Mouse (Mus musculus) intestine, postnatal 0 days (tissue): ENCODE results near the gene Acsl3. TPM values are rescaled to one million over a fixed set of nuclear protein-coding genes. Genes with fewer than 3 reads are reported as not detected.
A peak's percentile ranks its signal among the peaks of the same experiment; 100 is the strongest.

Source experiments
- ATAC-seq: fragments of 200-750 bp; cut with Nextera tagmentation; 2 replicates; pipeline ENCODE4 v1.8.0; 2017; ENCODE audit warnings: mild to moderate bottlenecking, moderate TSS enrichment, moderate library complexity
- H3K27ac ChIP-seq: fragments of 300-500 bp; sonication (generic); 2 replicates; pipeline ENCODE4 v1.5.1; 2014; ENCODE audit warnings: mild to moderate bottlenecking, low read depth, low read length, moderate library complexity
- H3K27me3 ChIP-seq: fragments of 300-500 bp; sonication (generic); replicated peaks from 2 replicates; pipeline ENCODE4 v1.6.1; 2014; ENCODE audit warnings: low read length, mixed read lengths; ENCODE audit not compliant: control insufficient read depth, insufficient read depth
- H3K36me3 ChIP-seq: fragments of 300-500 bp; sonication (generic); 2 replicates; pipeline ENCODE4 v1.6.1; 2014; ENCODE audit warnings: mild to moderate bottlenecking, moderate library complexity; ENCODE audit not compliant: control insufficient read depth, insufficient read depth
- H3K4me1 ChIP-seq: fragments of 300-500 bp; sonication (generic); replicated peaks from 2 replicates; pipeline ENCODE4 v1.6.1; 2014; ENCODE audit warnings: antibody characterized with exemption, low read length, mixed read lengths; ENCODE audit not compliant: control insufficient read depth, insufficient read depth
- H3K4me2 ChIP-seq: fragments of 300-500 bp; sonication (generic); replicated peaks from 2 replicates; pipeline ENCODE4 v1.6.1; 2014; ENCODE audit warnings: low read depth, mild to moderate bottlenecking, moderate library complexity
- H3K4me3 ChIP-seq: fragments of 300-500 bp; sonication (generic); 2 replicates; pipeline ENCODE4 v1.5.1; 2014; ENCODE audit warnings: low read depth, low read length
- H3K9ac ChIP-seq: fragments of 300-500 bp; sonication (generic); 2 replicates; pipeline ENCODE4 v1.6.1; 2014; ENCODE audit warnings: mild to moderate bottlenecking, low read depth, low read length
- H3K9me3 ChIP-seq: fragments of 300-500 bp; sonication (generic); 2 replicates; pipeline ENCODE4 v1.6.1; 2016; ENCODE audit warnings: mixed run types; ENCODE audit not compliant: control insufficient read depth
- CTCF ChIP-seq: sonication (generic); IDR thresholded peaks from 2 replicates; pipeline ENCODE4 v1.5.1; 2016; ENCODE audit warnings: low read depth, mild to moderate bottlenecking, control low read depth, antibody characterized with exemption, moderate library complexity
- WGBS: fragments of 180-500 bp; shearing (Covaris S2); extraction: QIAGEN DNeasy Blood & Tissue Kit; methylation state at CpG from one replicate; pipeline ENCODE4 v1.1.7; 2014; 5-methylcytosine and 5-hydroxymethylcytosine counted together
- polyA plus RNA-seq: library from polyadenylated mRNA; unstranded; fragments of >200 nt; fragmentation: Nextera tagmentation; extraction: Ambion mirVana; gene quantifications from 2 replicates; pipeline ENCODE4 v1.2.1, GENCODE M21; 2015

Acsl3 gene
- polyA plus RNA-seq, 1 experiment from 2014 or later: 75.2 TPM

- Histone ChIP-seq H3K36me3 (peaks cover 77% of the 10 kb centered on the region), H3K9ac (no peak overlapping the region)
- ATAC-seq: peak; percentile 47; the same call in 1 of the 2 replicates
Observed at GRCm38 (mm10) chr1:78696903-78697302, 39.3 kb downstream of the Acsl3 start.

GRCm38 (mm10) chr1:78698138-78698537 is 40.5 kb downstream of the Acsl3 start:
- 66% methylated on average over 6 of the region's 6 CpGs for WGBS
- no peak overlapping the region for H3K4me3 ChIP-seq
- no peak overlapping the region for H3K27ac ChIP-seq
- no peaks in the 10 kb centered on the region for H3K27me3 ChIP-seq
- no peaks in the 10 kb centered on the region for H3K4me1 ChIP-seq
- H3K36me3 ChIP-seq: peaks cover 74% of the 10 kb centered on the region
- TF ChIP-seq CTCF: no peak
- no peak overlapping the region for H3K9ac ChIP-seq
- H3K4me2 ChIP-seq: no peak overlapping the region
- no peak for ATAC-seq
- H3K9me3 ChIP-seq: no peaks in the 10 kb centered on the region

More at GRCm38 (mm10) chr1:78696903-78697302, 39.3 kb downstream of the Acsl3 start:
- no peak for TF ChIP-seq CTCF
- 60% methylated on average over 5 of the region's 5 CpGs for WGBS
- no peak overlapping the region for H3K4me3 ChIP-seq
- H3K4me2 ChIP-seq: no peak overlapping the region
- no peaks in the 10 kb centered on the region for H3K9me3 ChIP-seq
- no peaks in the 10 kb centered on the region for H3K4me1 ChIP-seq
- H3K27ac ChIP-seq: 0 out of 2 replicates have a peak overlapping the region, but pooled peaks have one; percentile 46
- no peaks in the 10 kb centered on the region for H3K27me3 ChIP-seq

GRCm38 (mm10) chr1:78701740-78702139 is 44.1 kb downstream of the Acsl3 start:
- Histone ChIP-seq H3K4me3 (no peak overlapping the region), H3K27ac (0 out of 2 replicates have a peak overlapping the region, but pooled peaks have one; percentile 74), H3K9ac (no peak overlapping the region), H3K4me2 (no peak overlapping the region), H3K36me3 (peaks cover 73% of the 10 kb centered on the region), H3K4me1 (no peaks in the 10 kb centered on the region), H3K27me3 (no peaks in the 10 kb centered on the region), H3K9me3 (no peaks in the 10 kb centered on the region)
- WGBS: 87% methylated on average over 3 of the region's 3 CpGs
- ATAC-seq: no peak
- no peak for TF ChIP-seq CTCF

- no peaks in the 10 kb centered on the region for H3K9me3 ChIP-seq
- H3K4me1 ChIP-seq: no peaks in the 10 kb centered on the region
- H3K4me2 ChIP-seq: no peak overlapping the region
- no peak overlapping the region for H3K9ac ChIP-seq
- H3K36me3 ChIP-seq: peaks cover 67% of the 10 kb centered on the region
- peak; percentile 39 for ATAC-seq
- no peaks in the 10 kb centered on the region for H3K27me3 ChIP-seq
- H3K4me3 ChIP-seq: no peak overlapping the region
- TF ChIP-seq CTCF: no peak
- H3K27ac ChIP-seq: peak overlapping the region; percentile 74
- 58% methylated on average over 14 of the region's 14 CpGs for WGBS
Observed at GRCm38 (mm10) chr1:78702282-78702963, 44.8 kb downstream of the Acsl3 start.

- Histone ChIP-seq H3K4me3 (no peak overlapping the region), H3K27me3 (no peaks in the 10 kb centered on the region), H3K4me2 (no peak overlapping the region), H3K9me3 (no peaks in the 10 kb centered on the region), H3K27ac (peak overlapping the region; percentile 74), H3K36me3 (peaks cover 64% of the 10 kb centered on the region), H3K4me1 (no peaks in the 10 kb centered on the region), H3K9ac (no peak overlapping the region)
- ATAC-seq: no peak
- TF ChIP-seq CTCF: no peak
- 67% methylated on average over 2 of the region's 2 CpGs for WGBS
Observed at GRCm38 (mm10) chr1:78702964-78703285, 45.3 kb downstream of the Acsl3 start.

GRCm38 (mm10) chr1:78706338-78706737 is 48.7 kb downstream of the Acsl3 start:
- 88% methylated on average over 10 of the region's 10 CpGs for WGBS
- Histone ChIP-seq H3K4me2 (no peak overlapping the region), H3K4me3 (no peak overlapping the region), H3K4me1 (no peaks in the 10 kb centered on the region), H3K9me3 (no peaks in the 10 kb centered on the region), H3K27me3 (no peaks in the 10 kb centered on the region), H3K27ac (no peak overlapping the region), H3K9ac (no peak overlapping the region), H3K36me3 (peaks cover 40% of the 10 kb centered on the region)
- TF ChIP-seq CTCF: no peak
- no peak for ATAC-seq
